Mouse (Mus musculus) retina, adult 2 months (tissue): ENCODE measurements around the gene Thap7.
"Not testable (repeated sequence)": the region's sequence is repeated elsewhere in the genome, so short reads cannot be mapped to it uniquely, and the experiment has no call there.

Experiments used
- DNase-seq: peaks from one replicate; pipeline ENCODE4 v3.0.0-alpha.2; 2012; ENCODE audit warnings: low read depth, low spot score

Gene Thap7

DNA sequence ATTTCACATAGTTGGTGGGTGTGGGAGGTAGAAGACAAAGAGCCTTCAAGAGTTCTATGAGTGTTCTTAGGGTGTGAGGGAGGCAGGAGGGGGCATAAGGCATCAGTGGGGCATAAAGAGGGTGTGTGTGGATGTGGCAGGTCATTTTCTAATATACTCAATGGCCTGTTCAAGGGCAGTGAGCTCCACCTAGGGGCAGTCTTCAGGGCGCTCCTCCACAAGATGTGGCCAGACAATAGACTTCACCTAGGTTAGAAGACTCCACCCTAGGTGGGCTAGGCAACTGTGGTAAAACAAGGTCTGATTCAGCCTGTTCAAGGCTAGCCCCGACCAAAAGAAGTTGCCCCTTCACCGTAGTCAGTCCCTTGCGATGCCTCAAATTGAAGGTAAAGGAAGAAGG is 1.3 kb upstream of the Thap7 start:
- DNase-seq: no peak

GRCm38 (mm10) chr16:17529981-17530586 is 852 bp downstream of the Thap7 start:
- DNase-seq: no peak

- DNase-seq: no peak
Observed at GRCm38 (mm10) chr16:17528276-17528675, 2.7 kb downstream of the Thap7 start.

GRCm38 (mm10) chr16:17527606-17528005 is 3.3 kb downstream of the Thap7 start:
- DNase-seq: no peak

DNA sequence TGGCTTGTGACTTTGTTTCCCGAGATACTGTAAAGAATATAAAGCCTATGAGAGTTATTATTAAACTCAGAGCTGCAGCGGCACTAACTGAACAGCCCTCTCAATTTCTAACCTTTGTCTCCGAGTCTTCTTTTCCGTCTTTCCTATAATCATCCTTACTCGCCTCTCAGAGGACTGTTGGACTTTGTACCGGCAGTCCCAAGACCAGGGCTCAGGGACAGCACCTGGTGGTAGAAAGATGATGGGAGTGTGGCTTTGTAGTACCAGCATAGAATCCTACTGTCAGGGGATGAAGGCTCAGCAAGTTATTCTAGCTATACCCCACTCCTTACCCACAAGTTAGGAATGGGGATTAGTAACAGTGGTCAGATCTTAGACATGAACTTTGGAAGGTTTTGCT is 4.7 kb downstream of the Thap7 start:
- DNase-seq: no peak

DNA sequence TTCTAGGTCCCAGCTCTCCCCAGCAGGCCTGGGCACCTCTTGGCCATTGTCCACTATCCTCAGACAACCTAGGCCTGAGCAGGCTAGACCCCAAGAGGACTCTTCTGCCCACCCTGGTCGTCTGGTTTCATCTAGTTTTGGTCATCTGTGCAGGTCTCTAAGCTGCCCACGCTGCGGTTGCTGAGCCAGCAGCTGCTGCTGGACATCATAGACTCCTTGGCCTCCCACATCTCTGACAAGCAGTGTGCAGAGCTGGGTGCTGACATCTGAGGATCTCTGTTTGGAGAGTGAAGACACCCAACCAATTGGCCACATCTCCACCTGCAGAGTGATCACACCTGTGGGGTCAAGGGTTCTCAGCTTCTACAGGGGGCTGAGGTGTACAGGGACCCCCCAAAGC is 5.4 kb downstream of the Thap7 start:
- DNase-seq: no peak

- no peak for DNase-seq
Observed at GRCm38 (mm10) chr16:17524156-17524555, 6.8 kb downstream of the Thap7 start.

DNA sequence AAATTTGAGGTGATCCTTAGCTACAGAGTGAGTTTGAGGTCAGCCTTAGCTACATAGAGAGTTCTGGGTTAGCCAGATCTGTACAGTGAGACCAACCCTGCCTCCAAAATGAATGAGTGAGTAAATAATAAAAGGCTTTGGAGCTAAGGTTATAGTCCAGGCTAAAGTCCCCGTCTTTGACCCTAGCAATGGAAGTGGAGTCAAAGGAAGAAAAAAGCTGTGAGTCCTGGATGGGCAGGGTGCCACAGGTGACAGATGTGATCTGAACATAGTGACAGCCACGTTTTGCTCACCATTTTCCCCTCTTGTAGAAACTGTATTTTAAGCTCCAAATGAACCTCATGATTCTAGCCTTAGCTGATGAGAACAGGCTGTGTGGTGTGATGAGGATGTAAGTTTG is 12.0 kb downstream of the Thap7 start:
- DNase-seq: no peak

GRCm38 (mm10) chr16:17511431-17511830 is 19.5 kb downstream of the Thap7 start:
- DNase-seq: no peak

GRCm38 (mm10) chr16:17510686-17511085 is 20.2 kb downstream of the Thap7 start:
- no peak for DNase-seq

DNA sequence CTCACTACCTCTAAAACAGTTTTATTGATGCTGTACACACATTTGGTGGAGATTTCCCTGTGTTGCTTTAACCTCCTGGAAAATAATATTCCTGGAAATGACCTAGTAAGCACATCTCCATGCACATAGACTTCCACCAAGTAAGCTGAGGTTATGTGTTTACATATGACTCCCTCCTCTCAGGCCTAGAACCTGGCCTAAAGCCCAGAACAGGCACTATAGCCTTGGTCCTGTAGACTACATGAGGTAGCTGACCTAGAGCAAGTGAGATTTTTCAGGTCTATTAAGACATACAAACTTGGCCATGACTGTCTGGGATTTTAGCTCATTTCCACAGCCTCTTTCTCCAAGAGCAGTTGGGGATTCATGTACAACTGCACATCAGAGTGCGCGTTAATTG is 20.8 kb downstream of the Thap7 start:
- no peak for DNase-seq

GRCm38 (mm10) chr16:17509240-17509597 is 21.7 kb downstream of the Thap7 start:
- DNase-seq: no peak

DNA sequence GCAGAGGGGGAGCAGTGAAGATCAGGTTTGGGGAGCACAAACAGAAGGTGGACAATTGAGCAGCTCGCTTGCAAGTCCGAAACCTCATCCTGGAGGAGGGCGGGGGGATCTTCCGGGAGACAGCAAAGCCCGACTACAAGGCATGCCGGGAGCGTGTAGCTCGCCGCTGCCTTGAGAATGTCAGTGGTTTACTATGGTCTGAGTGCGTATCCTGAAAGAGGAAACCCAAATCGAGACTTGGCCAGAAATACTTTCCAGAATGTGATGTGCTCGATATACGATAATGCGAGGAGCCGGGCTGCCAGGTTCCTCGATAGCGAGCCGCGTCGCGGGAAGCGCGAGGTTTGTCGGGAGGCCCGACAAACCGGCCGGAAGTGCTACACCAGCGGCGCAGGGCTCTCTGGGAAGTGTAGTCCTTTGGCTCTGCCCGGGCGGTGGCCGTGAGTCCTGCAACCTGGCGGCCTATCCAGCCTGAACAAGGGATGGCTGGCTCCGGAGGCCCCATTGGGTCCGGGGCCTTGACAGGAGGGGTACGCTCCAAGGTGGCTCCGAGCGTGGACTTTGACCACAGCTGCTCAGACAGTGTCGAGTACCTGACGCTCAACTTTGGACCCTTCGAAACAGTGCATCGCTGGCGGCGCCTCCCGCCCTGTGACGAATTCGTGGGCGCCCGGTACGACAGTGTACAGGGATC is 22.2 kb downstream of the Thap7 start, which contains the start of gene Lztr1:
Gene Lztr1, plus strand, starts transcription at position 143 of the 694 bp plus-strand sequence.
- peak; percentile 74 for DNase-seq

GRCm38 (mm10) chr16:17508031-17508430 is 22.9 kb downstream of the Thap7 start:
- DNase-seq: not testable (repeated sequence)

- no peak for DNase-seq
Observed at GRCm38 (mm10) chr16:17507018-17507552, 23.9 kb downstream of the Thap7 start.

DNA sequence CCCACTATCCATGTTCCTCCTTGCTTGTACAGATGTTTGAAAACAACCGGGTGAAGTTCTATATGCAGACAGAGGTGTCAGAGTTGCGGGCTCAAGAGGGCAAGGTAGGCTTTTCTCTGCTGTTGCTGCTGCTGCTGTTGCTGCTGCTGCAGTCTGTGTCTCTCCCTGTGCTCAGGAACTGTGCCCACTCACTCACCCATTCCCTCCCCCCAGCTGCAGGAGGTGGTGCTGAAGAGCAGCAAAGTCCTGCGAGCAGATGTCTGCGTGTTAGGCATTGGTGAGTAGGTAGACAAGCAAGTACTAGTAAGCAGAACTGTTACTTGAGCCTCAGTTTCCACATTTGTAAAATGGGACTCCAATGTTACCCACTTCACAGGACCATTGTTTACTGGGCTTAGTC is 28.3 kb downstream of the Thap7 start:
- no peak for DNase-seq

DNA sequence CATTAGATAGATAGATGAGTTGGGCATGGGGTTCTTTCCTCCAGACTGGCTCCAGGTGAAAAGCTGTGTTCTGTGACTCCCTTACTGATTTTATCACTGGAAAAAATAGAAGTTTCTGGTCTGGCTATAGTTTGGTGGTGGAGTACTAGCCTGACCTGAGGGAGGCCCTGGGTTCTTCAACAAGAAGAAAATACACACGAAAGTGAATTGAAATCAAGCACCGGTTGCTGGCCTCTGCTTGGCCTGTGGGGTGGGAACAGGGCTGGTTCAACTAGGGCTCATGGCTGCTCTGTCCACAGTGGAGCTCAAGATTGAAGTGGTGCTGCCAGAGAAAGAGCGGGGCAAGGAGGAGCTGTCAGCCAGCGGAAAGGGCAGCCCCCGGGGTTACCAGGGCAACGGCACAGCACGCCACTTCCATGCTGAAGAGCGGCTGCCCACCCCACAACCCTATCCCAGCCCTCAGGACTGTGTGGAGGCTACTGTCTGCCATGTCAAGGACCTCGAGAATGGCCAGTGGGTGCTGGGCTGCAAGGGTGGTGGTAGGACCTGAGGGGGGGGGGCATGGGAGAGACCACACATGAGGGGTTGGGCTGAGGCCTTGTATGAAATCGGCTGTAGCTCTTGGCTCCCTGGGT is 31.6 kb downstream of the Thap7 start:
- DNase-seq: no peak

GRCm38 (mm10) chr16:17496499-17497305 is 34.2 kb downstream of the Thap7 start:
- no peak for DNase-seq

- no peak for DNase-seq
Observed at GRCm38 (mm10) chr16:17491896-17492561, 38.9 kb downstream of the Thap7 start.

- no peak for DNase-seq
Observed at GRCm38 (mm10) chr16:17491154-17491553, 39.8 kb downstream of the Thap7 start.

DNA sequence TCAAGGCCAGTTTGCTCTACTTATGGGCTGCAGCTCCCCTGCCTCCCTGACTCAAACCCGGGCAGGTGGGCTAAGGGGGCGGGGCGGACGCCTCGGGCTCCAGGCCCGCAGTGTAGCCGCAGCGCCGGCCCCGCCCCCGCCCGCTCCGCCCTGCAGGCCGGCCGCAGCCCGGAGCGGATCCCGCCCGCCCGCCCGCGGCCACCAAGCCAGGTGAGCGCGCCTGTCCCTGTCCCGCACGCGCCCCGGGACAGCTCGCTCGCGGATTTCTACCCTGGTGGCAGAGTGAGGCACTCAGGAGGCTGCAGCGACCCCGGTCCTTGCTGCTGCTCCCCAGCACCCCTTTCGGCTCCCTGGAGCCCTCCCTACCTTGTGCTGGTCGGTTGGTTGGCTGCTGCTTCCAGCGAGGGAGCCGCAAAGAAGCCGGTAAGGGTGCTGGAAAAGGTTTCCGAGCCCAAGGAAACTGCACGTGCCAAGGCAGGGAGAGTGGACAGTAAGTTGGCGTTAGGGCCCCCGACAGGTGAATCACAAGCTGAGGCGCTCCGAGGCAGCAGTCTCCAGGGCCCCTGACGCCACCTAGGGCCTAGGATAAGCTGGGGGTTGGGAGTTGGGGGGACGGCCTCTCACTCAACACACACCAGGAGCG is 41.3 kb downstream of the Thap7 start, which contains the start of gene Aifm3:
Gene Aifm3, plus strand, starts transcription at position 143 of the 643 bp plus-strand sequence.
- DNase-seq: no peak
